Mouse (Mus musculus) liver, adult 2 months (tissue): ENCODE data around the gene Ntsr2. TPM values are rescaled to one million over a fixed set of nuclear protein-coding genes. Genes with fewer than 3 reads are reported as not detected.

Experiments used
- DNase-seq: peaks from one replicate; pipeline ENCODE4 v3.0.0-alpha.2; 2011; ENCODE audit warnings: low read depth, low spot score; ENCODE audit errors: extremely low read depth
- H3K27ac ChIP-seq: fragments of 200-500 bp; replicated peaks from 2 replicates; pipeline ENCODE4 v1.5.1; 2012; ENCODE audit warnings: low read depth, mild to moderate bottlenecking, control low read depth, inconsistent platforms, low read length; ENCODE audit not compliant: insufficient read depth
- H3K27me3 ChIP-seq: fragments of 200-500 bp; 2 replicates; pipeline ENCODE4 v1.6.1; 2012; ENCODE audit warnings: mild to moderate bottlenecking, moderate library complexity, low read length, inconsistent platforms; ENCODE audit not compliant: control insufficient read depth, insufficient read depth
- H3K36me3 ChIP-seq: fragments of 200-500 bp; 2 replicates; pipeline ENCODE4 v1.6.1; 2012; ENCODE audit warnings: low read length, inconsistent platforms; ENCODE audit not compliant: control insufficient read depth, insufficient read depth
- H3K4me1 ChIP-seq: fragments of 200-500 bp; 2 replicates; pipeline ENCODE4 v1.6.1; 2011; ENCODE audit warnings: low read length; ENCODE audit not compliant: control insufficient read depth, insufficient read depth
- H3K4me3 ChIP-seq: fragments of 200-500 bp; 2 replicates; pipeline ENCODE4 v1.5.1; 2011; ENCODE audit warnings: low read depth, mild to moderate bottlenecking, control low read depth, low read length, moderate library complexity; ENCODE audit not compliant: insufficient read depth
- H3K79me2 ChIP-seq: fragments of 200-500 bp; 2 replicates; pipeline ENCODE4 v1.6.1; 2012; ENCODE audit warnings: inconsistent platforms, mild to moderate bottlenecking, low read length, moderate library complexity; ENCODE audit not compliant: control insufficient read depth, insufficient read depth
- H3K9ac ChIP-seq: fragments of 200-500 bp; 2 replicates; pipeline ENCODE4 v1.6.1; 2012; ENCODE audit warnings: low read depth, mild to moderate bottlenecking, control low read depth, inconsistent platforms, low read length
- CTCF ChIP-seq: fragments of 200-500 bp; IDR thresholded peaks from 2 replicates; pipeline ENCODE4 v1.5.1; 2011; ENCODE audit warnings: low read depth, low read length, control low read depth
- POLR2A ChIP-seq: fragments of 200-500 bp; IDR thresholded peaks from 2 replicates; pipeline ENCODE4 v1.6.1; 2011; ENCODE audit warnings: low read length, control low read depth; ENCODE audit not compliant: insufficient read depth; ENCODE audit errors: extremely low read depth
- WGBS: fragments of 180-500 bp; shearing (Covaris S2); methylation state at CpG from one replicate; pipeline ENCODE4 v1.1.7; 2018; 5-methylcytosine and 5-hydroxymethylcytosine counted together
- polyA plus RNA-seq: library from polyadenylated mRNA; depleted of rRNA; stranded (reverse); fragments of >200 nt; gene quantifications from 2 replicates; pipeline ENCODE4 v1.2.3, GENCODE M21; 2012
- total RNA-seq: library from RNA; depleted of rRNA; stranded (reverse); fragments of >200 nt; gene quantifications from 2 replicates; pipeline ENCODE4 v1.2.3, GENCODE M21; 2014

Gene Ntsr2
- total and polyA plus RNA-seq, 2 experiments: not detected

DNA sequence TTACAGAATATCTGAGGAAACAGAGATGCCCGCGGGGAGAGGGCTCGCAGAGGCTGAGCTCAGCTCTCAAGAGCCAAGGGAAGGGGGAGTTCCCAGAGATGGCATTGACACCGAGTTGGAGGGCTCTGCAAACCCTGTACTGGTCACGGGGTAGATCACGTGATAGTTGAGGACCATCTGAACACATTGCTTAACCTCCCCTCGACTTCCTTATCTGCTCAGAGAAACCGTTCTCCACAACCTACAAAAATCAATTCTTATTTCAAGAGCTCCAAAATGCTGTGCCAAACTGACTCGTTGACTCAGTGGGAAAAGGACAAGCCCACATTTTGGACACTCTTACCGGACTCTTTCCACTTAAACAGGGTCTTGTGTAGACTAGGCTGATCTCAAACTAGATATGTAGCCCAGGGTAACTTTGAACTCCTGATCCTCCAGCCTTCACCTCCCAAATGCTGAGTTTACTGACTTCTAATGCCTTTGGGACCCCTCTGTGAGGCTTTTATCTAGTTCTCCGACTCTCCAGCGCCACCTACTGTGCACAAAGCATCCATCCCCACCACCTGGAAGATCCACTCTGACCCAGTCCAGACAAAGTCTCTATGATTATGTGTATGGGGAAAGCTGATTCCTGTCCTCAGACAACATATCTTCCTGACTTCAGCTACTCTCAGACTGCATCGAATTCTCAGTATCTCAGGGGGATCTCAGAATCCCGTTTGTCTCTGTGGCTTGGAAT, 18.9 kb upstream of the Ntsr2 start:
- peak overlapping the region; percentile 36 for H3K4me3 ChIP-seq
- TF ChIP-seq CTCF (peak; percentile 70), POLR2A (no peak)
- peak overlapping the region; percentile 81 for H3K9ac ChIP-seq
- no peaks in the 10 kb centered on the region for H3K36me3 ChIP-seq
- peak overlapping the region; percentile 89 for H3K27ac ChIP-seq
- H3K4me1 ChIP-seq: peaks cover 27% of the 10 kb centered on the region
- H3K79me2 ChIP-seq: no peaks in the 10 kb centered on the region
- peak; percentile 97 for DNase-seq
- no peaks in the 10 kb centered on the region for H3K27me3 ChIP-seq
- WGBS: 15% methylated on average over 14 of the region's 14 CpGs

DNA sequence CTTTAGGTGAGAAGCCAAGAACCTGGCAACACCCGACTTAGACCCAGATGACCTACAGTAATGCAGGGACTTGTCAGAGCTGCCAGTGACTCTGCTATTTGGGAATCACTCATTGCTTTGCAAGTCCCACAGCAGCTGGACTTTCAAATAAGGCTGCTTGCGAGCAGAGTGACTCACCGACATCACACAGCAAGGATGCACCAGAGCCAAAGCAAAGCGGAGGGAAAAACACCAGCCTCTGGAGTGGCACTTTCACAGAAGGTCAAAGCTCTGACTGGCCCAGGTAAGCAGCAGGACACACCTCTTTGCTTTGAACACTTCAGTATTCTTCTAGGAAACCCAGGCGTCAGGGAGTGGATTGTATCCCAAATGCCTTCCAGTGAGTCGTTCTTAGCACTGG, 17.4 kb upstream of the Ntsr2 start:
- TF ChIP-seq CTCF: no peak
- TF ChIP-seq POLR2A: no peak
- WGBS: 75% methylated on average over 6 of the region's 6 CpGs
- peaks cover 22% of the 10 kb centered on the region for H3K4me1 ChIP-seq
- H3K36me3 ChIP-seq: no peaks in the 10 kb centered on the region
- DNase-seq: no peak
- no peak overlapping the region for H3K27ac ChIP-seq
- no peak overlapping the region for H3K4me3 ChIP-seq
- no peak overlapping the region for H3K9ac ChIP-seq
- H3K27me3 ChIP-seq: no peaks in the 10 kb centered on the region
- no peaks in the 10 kb centered on the region for H3K79me2 ChIP-seq

DNA sequence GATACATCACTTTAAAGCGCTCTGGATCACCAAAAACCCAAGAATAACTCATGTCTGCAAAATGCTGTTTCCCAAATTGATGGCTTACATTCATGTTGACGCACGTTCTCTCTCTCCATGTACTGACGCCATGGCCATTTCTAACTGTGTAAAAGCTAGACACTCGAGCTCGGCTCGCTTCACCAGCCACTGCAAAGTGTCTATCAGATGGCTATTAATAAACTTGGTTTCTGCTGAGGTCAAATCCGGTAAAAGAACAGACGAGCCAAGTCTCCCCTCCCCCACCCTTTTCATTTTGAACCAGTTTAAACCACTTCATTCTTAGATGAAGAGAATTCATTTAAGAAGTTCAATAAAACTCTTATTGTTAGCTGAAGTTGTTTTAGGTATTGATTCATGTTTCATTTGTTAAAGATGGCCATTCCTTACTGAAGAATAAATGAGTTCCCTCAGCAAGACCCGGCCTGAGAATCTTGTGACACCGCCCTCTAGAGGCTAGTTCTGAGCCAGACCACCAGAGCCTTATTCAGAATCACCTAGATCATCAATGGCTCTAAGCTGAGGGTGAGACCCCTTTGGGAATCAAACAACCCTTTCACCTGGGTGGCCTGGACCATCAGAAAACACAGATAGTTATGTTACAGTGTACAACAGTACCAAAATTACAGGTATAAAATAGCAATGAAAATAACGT, 14.0 kb upstream of the Ntsr2 start:
- 63% methylated on average over 12 of the region's 12 CpGs for WGBS
- no peak overlapping the region for H3K27ac ChIP-seq
- no peaks in the 10 kb centered on the region for H3K27me3 ChIP-seq
- H3K9ac ChIP-seq: no peak overlapping the region
- H3K4me1 ChIP-seq: 0 out of 2 replicates have a peak, but pooled peaks cover 2% of the 10 kb centered on the region
- DNase-seq: no peak
- peak; percentile 38; the same call in 1 of the 2 replicates for TF ChIP-seq CTCF
- no peak for TF ChIP-seq POLR2A
- no peak overlapping the region for H3K4me3 ChIP-seq
- no peaks in the 10 kb centered on the region for H3K79me2 ChIP-seq
- no peaks in the 10 kb centered on the region for H3K36me3 ChIP-seq

DNA sequence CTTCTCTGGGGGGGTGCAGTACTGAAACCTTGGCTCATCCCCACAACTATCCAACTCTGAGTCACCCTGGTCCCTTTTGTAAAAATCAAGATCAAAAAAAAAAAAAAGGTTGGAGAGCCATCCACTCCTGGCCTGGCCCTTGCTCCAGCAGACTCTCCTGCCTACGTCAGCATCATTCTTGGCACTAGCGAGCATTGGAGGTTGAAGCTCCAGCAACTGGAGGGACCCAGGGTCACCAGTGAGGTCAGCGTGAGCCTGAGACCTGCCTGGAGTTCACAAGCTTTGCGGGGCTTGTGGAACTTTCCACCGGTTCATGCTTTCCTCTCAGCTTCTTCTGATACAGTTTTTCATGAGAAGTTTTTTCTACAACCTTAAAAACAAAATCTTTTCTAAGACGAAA, 13.1 kb upstream of the Ntsr2 start:
- Histone ChIP-seq H3K4me1 (no peaks in the 10 kb centered on the region), H3K36me3 (no peaks in the 10 kb centered on the region), H3K27ac (no peak overlapping the region), H3K9ac (no peak overlapping the region), H3K79me2 (no peaks in the 10 kb centered on the region), H3K27me3 (no peaks in the 10 kb centered on the region), H3K4me3 (no peak overlapping the region)
- no peak for TF ChIP-seq CTCF
- TF ChIP-seq POLR2A: no peak
- 75% methylated on average over 6 of the region's 6 CpGs for WGBS
- DNase-seq: peak; percentile 46

DNA sequence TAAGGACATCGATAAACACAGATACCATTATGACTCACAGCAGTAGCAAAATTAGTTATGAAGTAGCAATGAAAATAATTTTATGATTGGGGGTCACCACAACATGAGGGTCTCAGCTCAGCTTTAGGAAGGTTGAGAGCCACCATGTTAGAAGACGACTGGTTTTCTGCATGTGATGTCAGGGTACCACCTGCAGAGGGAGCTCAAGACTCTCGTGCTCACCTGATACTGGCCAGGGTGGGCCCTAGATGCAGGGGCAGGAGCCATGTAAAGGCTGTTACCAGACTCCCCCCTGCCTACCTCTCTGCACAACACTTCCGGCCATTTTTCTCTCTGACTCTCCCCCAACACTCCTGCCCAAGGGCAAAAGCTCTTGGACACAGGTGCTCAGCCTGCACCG, 11.2 kb upstream of the Ntsr2 start:
- 66% methylated on average over 5 of the region's 5 CpGs for WGBS
- H3K36me3 ChIP-seq: no peaks in the 10 kb centered on the region
- H3K9ac ChIP-seq: no peak overlapping the region
- H3K27ac ChIP-seq: no peak overlapping the region
- no peaks in the 10 kb centered on the region for H3K27me3 ChIP-seq
- no peaks in the 10 kb centered on the region for H3K4me1 ChIP-seq
- no peaks in the 10 kb centered on the region for H3K79me2 ChIP-seq
- TF ChIP-seq CTCF (peak; percentile 62), POLR2A (no peak)
- H3K4me3 ChIP-seq: no peak overlapping the region
- no peak for DNase-seq
